Mouse (Mus musculus) heart, postnatal 0 days (tissue): ENCODE results near the gene Snx1. TPM values are rescaled to one million over a fixed set of nuclear protein-coding genes. Genes with fewer than 3 reads are reported as not detected.

Experiments
- ATAC-seq: fragments of 200-750 bp; cut with Nextera tagmentation; 2 replicates; pipeline ENCODE4 v1.8.0; 2017; ENCODE audit warnings: low read depth, moderate number of reproducible peaks, moderate library complexity; ENCODE audit not compliant: insufficient read depth
- DNase-seq: peaks from one replicate; pipeline ENCODE4 v3.0.0-alpha.2; 2016; ENCODE audit warnings: low spot score
- H3K27ac ChIP-seq: fragments of 300-500 bp; sonication (generic); 2 replicates; pipeline ENCODE4 v1.5.1; 2014; ENCODE audit warnings: low read depth, mild to moderate bottlenecking
- H3K27me3 ChIP-seq: fragments of 300-500 bp; sonication (generic); 2 replicates; pipeline ENCODE4 v1.6.1; 2014; ENCODE audit warnings: low read length, mixed read lengths; ENCODE audit not compliant: control insufficient read depth, insufficient read depth
- H3K36me3 ChIP-seq: fragments of 300-500 bp; sonication (generic); replicated peaks from 2 replicates; pipeline ENCODE4 v1.6.1; 2014; ENCODE audit warnings: low read length, mixed read lengths; ENCODE audit not compliant: control insufficient read depth, insufficient read depth
- H3K4me1 ChIP-seq: fragments of 300-500 bp; sonication (generic); 2 replicates; pipeline ENCODE4 v1.6.1; 2014; ENCODE audit warnings: antibody characterized with exemption; ENCODE audit not compliant: control insufficient read depth, insufficient read depth
- H3K4me2 ChIP-seq: fragments of 300-500 bp; sonication (generic); 2 replicates; pipeline ENCODE4 v1.6.1; 2014; ENCODE audit warnings: low read depth, mild to moderate bottlenecking, low read length, moderate library complexity
- H3K4me3 ChIP-seq: fragments of 300-500 bp; sonication (generic); 2 replicates; pipeline ENCODE4 v1.5.1; 2014; ENCODE audit warnings: low read depth, low read length
- H3K9ac ChIP-seq: fragments of 300-500 bp; sonication (generic); replicated peaks from 2 replicates; pipeline ENCODE4 v1.6.1; 2014; ENCODE audit warnings: low read depth, low read length, mixed read lengths
- H3K9me3 ChIP-seq: fragments of 300-500 bp; sonication (generic); replicated peaks from 2 replicates; pipeline ENCODE4 v1.6.1; 2016; ENCODE audit warnings: low read length; ENCODE audit not compliant: control insufficient read depth
- CTCF ChIP-seq: IDR thresholded peaks from 2 replicates; pipeline ENCODE4 v1.5.1; 2016; ENCODE audit warnings: antibody characterized with exemption, control low read depth, low read depth
- EP300 ChIP-seq: IDR thresholded peaks from 2 replicates; pipeline ENCODE4 v1.6.1; 2016; ENCODE audit warnings: antibody characterized with exemption, low read depth
- WGBS: fragments of 180-500 bp; shearing (Covaris S2); extraction: QIAGEN DNeasy Blood & Tissue Kit; methylation state at CpG from one replicate; pipeline ENCODE4 v1.1.7; 2014; 5-methylcytosine and 5-hydroxymethylcytosine counted together
- polyA plus RNA-seq: library from polyadenylated mRNA; unstranded; fragments of >200 nt; fragmentation: Nextera tagmentation; extraction: Ambion mirVana; gene quantifications from 2 replicates; pipeline ENCODE4 v1.2.1, GENCODE M21; 2015
- total RNA-seq: library from RNA; depleted of rRNA; stranded (reverse); fragments of >200 nt; gene quantifications from 2 replicates; pipeline ENCODE4 v1.2.3, GENCODE M21; 2014; ENCODE audit warnings: low replicate concordance

The Snx1 gene
- total and polyA plus RNA-seq, 2 experiments from 2014 or later, result 44.6 to 63.4 TPM

DNA sequence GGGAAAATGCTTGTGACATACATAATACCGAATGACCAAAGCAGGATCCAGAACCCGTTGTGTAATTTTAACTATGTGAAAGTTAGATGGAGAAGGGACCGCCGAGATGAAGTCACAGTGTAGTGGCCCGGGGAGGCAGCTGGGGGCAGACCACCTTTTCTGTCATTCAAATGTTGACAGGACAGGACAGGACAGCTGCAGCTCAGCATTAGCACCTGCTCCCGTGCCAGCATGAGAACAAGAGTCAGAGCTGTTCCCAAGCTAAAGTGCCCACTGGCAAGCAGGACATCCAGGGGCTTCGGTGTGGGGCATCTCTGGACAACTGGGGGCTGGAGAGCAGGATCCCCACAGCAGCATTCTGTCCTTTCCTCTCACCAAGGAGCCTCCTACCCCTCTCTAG lies 39.3 kb downstream of the Snx1 start:
- peaks cover 50% of the 10 kb centered on the region for H3K36me3 ChIP-seq
- H3K4me1 ChIP-seq, result no peaks in the 10 kb centered on the region
- no peak for TF ChIP-seq CTCF
- no peak for TF ChIP-seq EP300
- 91% methylated on average over 7 of the region's 7 CpGs for WGBS
- ATAC-seq, result no peak
- H3K27ac ChIP-seq, result no peak overlapping the region
- no peak for DNase-seq
- no peak overlapping the region for H3K4me3 ChIP-seq
- H3K4me2 ChIP-seq, result no peak overlapping the region
- H3K27me3 ChIP-seq, result no peaks in the 10 kb centered on the region
- H3K9ac ChIP-seq, result no peak overlapping the region
- H3K9me3 ChIP-seq, result no peaks in the 10 kb centered on the region

DNA sequence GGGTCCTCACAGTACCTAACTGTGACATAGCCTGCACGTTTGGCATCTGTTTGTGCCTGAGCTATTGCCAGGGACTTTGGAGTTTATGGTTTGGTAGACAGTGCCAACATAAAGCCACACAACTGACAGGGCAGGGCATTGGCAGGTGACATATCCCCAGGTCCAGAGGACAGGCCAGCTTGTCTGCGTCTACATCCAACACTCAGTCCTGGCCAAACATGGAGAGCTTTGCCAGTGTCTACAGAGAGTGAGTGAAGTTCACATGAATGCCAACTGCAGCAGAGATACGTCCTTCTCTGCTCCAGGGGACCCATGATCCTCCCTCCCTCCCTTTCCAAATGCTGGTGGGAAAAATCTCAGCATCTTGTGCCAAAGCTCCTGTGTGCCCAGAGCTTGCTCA lies 42.2 kb downstream of the Snx1 start:
- ATAC-seq, result no peak
- TF ChIP-seq EP300 (no peak), CTCF (no peak)
- no peak for DNase-seq
- Histone ChIP-seq H3K4me3 (no peak overlapping the region), H3K9me3 (no peaks in the 10 kb centered on the region), H3K27ac (no peak overlapping the region), H3K4me1 (0 out of 2 replicates have a peak, but pooled peaks cover 3% of the 10 kb centered on the region), H3K27me3 (no peaks in the 10 kb centered on the region), H3K4me2 (no peak overlapping the region), H3K9ac (no peak overlapping the region), H3K36me3 (peaks cover 24% of the 10 kb centered on the region)
- WGBS, result 82% methylated on average over 3 of the region's 3 CpGs

DNA sequence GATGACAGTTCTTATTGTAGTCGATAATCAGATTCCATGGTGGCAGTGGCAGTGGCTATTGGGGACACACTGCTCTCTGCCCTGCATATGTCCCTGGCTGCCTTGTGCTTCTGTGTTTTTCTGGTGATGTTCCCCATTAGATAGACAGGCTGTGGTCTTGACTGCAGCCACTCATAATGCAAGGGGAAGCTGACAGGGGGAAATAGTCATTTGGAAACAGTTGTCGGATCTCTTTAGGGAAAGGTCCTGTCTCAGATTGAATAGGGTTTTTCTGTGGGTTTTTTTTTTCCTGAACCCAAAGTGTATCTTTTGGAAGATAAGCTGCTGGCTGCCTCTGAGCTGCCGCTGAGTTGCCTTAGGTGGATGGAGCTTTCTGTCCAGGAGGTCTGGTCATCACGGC lies 44.4 kb downstream of the Snx1 start:
- Histone ChIP-seq H3K4me3 (no peak overlapping the region), H3K36me3 (peaks cover 2% of the 10 kb centered on the region), H3K9ac (no peak overlapping the region), H3K27ac (no peak overlapping the region), H3K9me3 (no peaks in the 10 kb centered on the region), H3K27me3 (no peaks in the 10 kb centered on the region), H3K4me1 (0 out of 2 replicates have a peak, but pooled peaks cover 3% of the 10 kb centered on the region), H3K4me2 (no peak overlapping the region)
- DNase-seq, result no peak
- no peak for ATAC-seq
- 58% methylated on average over 4 of the region's 4 CpGs for WGBS
- TF ChIP-seq CTCF (no peak), EP300 (no peak)

DNA sequence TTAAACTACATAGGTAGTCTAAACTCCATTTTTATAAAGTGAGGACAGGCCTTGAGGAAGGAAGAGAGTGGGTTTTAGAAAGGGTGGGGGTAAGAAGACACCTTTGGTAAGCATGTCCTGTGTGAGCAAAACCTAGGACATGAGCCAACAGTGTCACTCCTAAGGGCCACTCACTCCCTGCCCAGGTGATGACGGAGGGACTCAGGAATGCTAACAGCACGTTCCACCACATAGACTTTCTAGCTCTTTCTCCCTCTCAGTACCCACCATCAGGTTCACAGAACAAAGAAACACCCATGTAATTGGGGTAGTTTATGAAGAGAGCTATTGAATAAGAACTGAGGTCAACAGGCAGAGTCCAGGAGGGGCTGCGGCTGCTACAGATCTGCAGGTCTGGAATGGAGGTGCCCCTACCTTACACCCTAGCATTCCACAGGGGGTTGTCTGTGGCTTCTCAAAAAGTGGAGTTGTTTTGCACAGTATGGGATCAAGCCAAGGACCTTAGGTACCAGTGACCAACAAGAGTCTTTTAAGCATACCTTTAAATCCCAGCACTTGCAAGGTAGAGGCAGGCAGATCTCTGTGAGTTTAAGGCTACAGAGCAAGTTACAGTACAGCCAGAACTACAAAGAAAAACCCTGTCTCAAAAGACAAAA lies 45.5 kb downstream of the Snx1 start:
- WGBS, result 57% methylated on average over 3 of the region's 3 CpGs
- no peak for TF ChIP-seq EP300
- TF ChIP-seq CTCF, result no peak

DNA sequence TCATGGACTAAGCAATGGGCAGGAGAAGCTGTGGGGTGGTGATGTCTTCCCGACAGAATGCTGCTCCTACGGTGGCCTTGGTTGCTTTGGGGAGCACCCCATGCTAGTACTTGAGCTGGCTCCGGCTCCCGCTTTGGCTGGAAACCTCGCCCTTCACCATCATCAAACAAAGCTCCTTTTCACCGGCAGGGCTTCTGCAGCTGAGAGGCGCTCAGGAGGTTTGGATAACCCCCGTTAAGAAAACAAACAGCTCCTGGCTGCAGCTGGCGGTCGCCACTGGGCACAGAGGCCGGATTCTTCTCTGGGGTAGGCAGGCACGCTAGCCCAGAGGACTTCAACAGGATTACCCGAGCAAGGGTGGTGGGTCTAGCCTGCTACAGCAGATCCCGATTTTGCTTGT lies 47.9 kb downstream of the Snx1 start:
- TF ChIP-seq CTCF (no peak), EP300 (no peak)
- Histone ChIP-seq H3K27ac (no peak overlapping the region), H3K9me3 (0 out of 2 replicates have a peak, but pooled peaks cover 4% of the 10 kb centered on the region), H3K4me2 (peak overlapping the region; percentile 4), H3K27me3 (no peaks in the 10 kb centered on the region), H3K4me3 (no peak overlapping the region), H3K9ac (no peak overlapping the region), H3K36me3 (no peaks in the 10 kb centered on the region), H3K4me1 (0 out of 2 replicates have a peak, but pooled peaks cover 3% of the 10 kb centered on the region)
- no peak for DNase-seq
- WGBS, result 12% methylated on average over 14 of the region's 14 CpGs
- ATAC-seq, result no peak

More for the DNA sequence above, 45.5 kb downstream of the Snx1 start:
- H3K27ac ChIP-seq, result no peak overlapping the region
- H3K4me1 ChIP-seq, result 0 out of 2 replicates have a peak, but pooled peaks cover 3% of the 10 kb centered on the region
- no peak overlapping the region for H3K4me2 ChIP-seq
- no peak for DNase-seq
- no peak for ATAC-seq
- H3K27me3 ChIP-seq, result no peaks in the 10 kb centered on the region
- H3K4me3 ChIP-seq, result no peak overlapping the region
- no peaks in the 10 kb centered on the region for H3K36me3 ChIP-seq
- H3K9me3 ChIP-seq, result no peaks in the 10 kb centered on the region
- no peak overlapping the region for H3K9ac ChIP-seq

DNA sequence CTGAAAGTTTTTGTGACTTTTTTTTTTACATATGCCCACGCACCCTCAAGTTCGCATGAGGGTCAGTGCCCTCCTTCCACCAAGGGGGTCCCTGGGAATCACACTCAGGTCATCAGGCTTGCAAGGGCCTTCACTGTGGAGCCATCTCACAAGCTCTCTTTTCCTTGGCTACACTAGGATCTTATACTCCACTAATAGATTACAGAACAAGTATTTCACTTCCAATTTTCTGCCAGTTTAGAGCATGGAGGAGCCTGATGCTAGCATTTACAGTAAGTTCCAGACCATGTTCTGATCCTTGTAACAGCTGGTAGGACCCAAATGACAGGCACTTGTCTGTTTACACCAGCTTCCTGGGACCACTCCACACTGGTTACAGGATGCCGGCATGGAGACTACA lies 48.3 kb downstream of the Snx1 start:
- TF ChIP-seq CTCF, result no peak
- no peak for TF ChIP-seq EP300
- Histone ChIP-seq H3K9ac (no peak overlapping the region), H3K9me3 (0 out of 2 replicates have a peak, but pooled peaks cover 4% of the 10 kb centered on the region), H3K4me3 (no peak overlapping the region), H3K4me2 (peak overlapping the region; percentile 4; the same call in 1 of the 2 replicates), H3K27me3 (no peaks in the 10 kb centered on the region), H3K36me3 (no peaks in the 10 kb centered on the region), H3K27ac (no peak overlapping the region), H3K4me1 (0 out of 2 replicates have a peak, but pooled peaks cover 3% of the 10 kb centered on the region)
- DNase-seq (no peak), ATAC-seq (no peak)
- 64% methylated on average over 3 of the region's 3 CpGs for WGBS
